Mouse (Mus musculus): Measurements from ENCODE around the gene Mlxipl. TPM values are rescaled to one million over a fixed set of nuclear protein-coding genes. Genes with fewer than 3 reads are reported as not detected.

The Mlxipl gene
- total and polyA plus RNA-seq, 3 experiments: not detected

GRCm38 (mm10) chr5:135079578-135079977 lies 10.1 kb upstream of the Mlxipl start:
- no peak for TF ChIP-seq RAD21 (IDR thresholded peaks at IDR 0.05; ENCODE audit: low read depth, low read length)
- peak; percentile 67; the same call in 1 of the 2 replicates for TF ChIP-seq USF1 (IDR thresholded peaks at IDR 0.05; ENCODE audit: low read depth, low read length)
- Histone ChIP-seq H3K4me3 (ENCODE audit: control insufficient read depth in 1 of 2, insufficient read depth in 1 of 2, low read depth in 2 of 2, low read length in 2 of 2) (no peak overlapping the region), H3K36me3 (ENCODE audit: control insufficient read depth in 1 of 2, insufficient read depth in 2 of 2, low read length in 2 of 2) (no peaks in the 10 kb centered on the region), H3K79me2 (ENCODE audit: control insufficient read depth, insufficient read depth, low read length, poor library complexity) (no peaks in the 10 kb centered on the region; the same call in 1 of the 2 replicates), H3K9me3 (replicated peaks; ENCODE audit: insufficient read depth, low read length) (no peaks in the 10 kb centered on the region), H3K9ac (ENCODE audit: control insufficient read depth, low read depth, low read length, poor library complexity, severe bottlenecking) (no peak overlapping the region), H3K27ac (ENCODE audit: control insufficient read depth, low read depth, low read length) (no peak overlapping the region), H3K27me3 (ENCODE audit: control insufficient read depth in 1 of 2, insufficient read depth in 2 of 2, low read length in 2 of 2) (peaks cover 0 to 2% of the 10 kb centered on the region in 2 experiments; a peak in 2 of 4 replicates), H3K4me1 (ENCODE audit: control insufficient read depth in 1 of 2, insufficient read depth in 2 of 2, low read length in 2 of 2) (peaks cover 0 to 3% of the 10 kb centered on the region in 2 experiments; a peak in 1 of 4 replicates)
- no peak for DNase-seq (ENCODE audit: low read depth, low spot score)

GRCm38 (mm10) chr5:135080539-135080938 lies 9.2 kb upstream of the Mlxipl start:
- Histone ChIP-seq H3K4me1 (ENCODE audit: control insufficient read depth in 1 of 2, insufficient read depth in 2 of 2, low read length in 2 of 2) (peaks cover 0 to 3% of the 10 kb centered on the region in 2 experiments; a peak in 1 of 4 replicates), H3K9me3 (replicated peaks; ENCODE audit: insufficient read depth, low read length) (no peaks in the 10 kb centered on the region), H3K27ac (ENCODE audit: control insufficient read depth, low read depth, low read length) (no peak overlapping the region), H3K27me3 (ENCODE audit: control insufficient read depth in 1 of 2, insufficient read depth in 2 of 2, low read length in 2 of 2) (peaks cover 0 to 2% of the 10 kb centered on the region in 2 experiments; a peak in 2 of 4 replicates), H3K9ac (ENCODE audit: control insufficient read depth, low read depth, low read length, poor library complexity, severe bottlenecking) (no peak overlapping the region), H3K79me2 (ENCODE audit: control insufficient read depth, insufficient read depth, low read length, poor library complexity) (no peaks in the 10 kb centered on the region; the same call in 1 of the 2 replicates), H3K4me3 (ENCODE audit: control insufficient read depth in 1 of 2, insufficient read depth in 1 of 2, low read depth in 2 of 2, low read length in 2 of 2) (no peak overlapping the region), H3K36me3 (ENCODE audit: control insufficient read depth in 1 of 2, insufficient read depth in 2 of 2, low read length in 2 of 2) (no peaks in the 10 kb centered on the region)
- no peak for DNase-seq (ENCODE audit: low read depth, low spot score)
- no peak for TF ChIP-seq ZKSCAN1 (IDR thresholded peaks at IDR 0.05; ENCODE audit: low read depth, low read length)
- TF ChIP-seq RCOR1 (IDR thresholded peaks at IDR 0.05; ENCODE audit: low read depth, low read length): no peak
- no peak for TF ChIP-seq ETS1 (IDR thresholded peaks at IDR 0.05; ENCODE audit: low read depth, low read length)
- TF ChIP-seq USF1 (IDR thresholded peaks at IDR 0.05; ENCODE audit: low read depth, low read length): no peak
- TF ChIP-seq CTCF (IDR thresholded peaks at IDR 0.05 in 2 of 3, conservative IDR thresholded peaks at IDR 0.05 in 1 of 3; ENCODE audit: control insufficient read depth in 1 of 3, insufficient read depth in 1 of 3, low read depth in 2 of 3, low read length in 3 of 3, poor library complexity in 1 of 3, severe bottlenecking in 1 of 3): no peak
- no peak for TF ChIP-seq MYB (IDR thresholded peaks at IDR 0.05; ENCODE audit: low read depth, low read length)
- TF ChIP-seq MAX (IDR thresholded peaks at IDR 0.05; ENCODE audit: low read length): no peak
- TF ChIP-seq TAL1 (IDR thresholded peaks at IDR 0.05; ENCODE audit: low read length): no peak
- no peak for TF ChIP-seq SIN3A (IDR thresholded peaks at IDR 0.05; ENCODE audit: low read length)
- no peak for TF ChIP-seq ZNF384 (IDR thresholded peaks at IDR 0.05; ENCODE audit: low read depth, low read length)
- no peak for TF ChIP-seq EP300 (IDR thresholded peaks at IDR 0.05; ENCODE audit: low read depth in 1 of 2, low read length in 2 of 2)
- no peak for TF ChIP-seq MAFK (IDR thresholded peaks at IDR 0.05; ENCODE audit: borderline replicate concordance, low read depth, low read length)
- TF ChIP-seq MEF2A (IDR thresholded peaks at IDR 0.05; ENCODE audit: extremely low read depth, insufficient replicate concordance, low read depth, low read length, poor library complexity, severe bottlenecking): no peak
- TF ChIP-seq BHLHE40 (IDR thresholded peaks at IDR 0.05; ENCODE audit: borderline replicate concordance, low read depth, low read length): no peak
- no peak for TF ChIP-seq MYC (IDR thresholded peaks at IDR 0.05; ENCODE audit: low read depth, low read length)
